13 mouse cellular contexts compared by ENCODE assay signal in genomic region chr13:56352839-56353605, GRCm38 (mm10). TPM values are rescaled to one million over a fixed set of nuclear protein-coding genes. Genes with fewer than 3 reads are reported as not detected.
DNase-seq lines count a peak whose midpoint lies in the region.
"Had no signal": no experiment of that assay in that cellular context is flagged by ENCODE, and none has a peak within 500 bp of the region (broad histone marks: within the 10 kb centered on the region; RNA-seq: fewer than 3 reads in every experiment).

No protein-coding gene starts in this region.

- peaks cover 24% of the 10 kb centered on the region for H3K4me1 ChIP-seq in brown adipose tissue, adult 24 weeks (ENCODE audit: control insufficient read depth, insufficient read depth, insufficient read length, low read length)
- H3K4me1 ChIP-seq: midbrain, embryonic 12.5 days had no signal

- DNase-seq in heart, adult 9 months (ENCODE audit: low spot score in 2 of 2), result peak; percentile 37 to 43
- DNase-seq in heart, postnatal 14 days, result no peak
- peak; percentile 40 to 72 for DNase-seq in kidney, postnatal 25 days
- peak; percentile 84 for DNase-seq in lung, postnatal 36 days
- DNase-seq in cerebellum, adult 9-11 months, result no peak
- no peak for DNase-seq in cerebellum, postnatal 4 days (ENCODE audit: low spot score in 2 of 2)
- DNase-seq in layer of hippocampus, postnatal 14 days (ENCODE audit: low spot score in 2 of 2), result no peak
- DNase-seq: cerebellum, adult 18-20 months; right cerebral cortex, postnatal 14 days had no signal

- H3K27ac ChIP-seq in brown adipose tissue, adult 24 weeks (replicated peaks; ENCODE audit: low read depth, low read length), result peak overlapping the region; percentile 96
- H3K27ac ChIP-seq: midbrain, embryonic 12.5 days; stomach, postnatal 0 days had no signal

- H3K4me3 ChIP-seq in brown adipose tissue, adult 24 weeks (ENCODE audit: insufficient read depth, low read depth, low read length), result no peak overlapping the region
- H3K4me3 ChIP-seq: embryonic facial prominence, embryonic 12.5 days; midbrain, embryonic 12.5 days had no signal

- intact Hi-C loops in heart, postnatal 14 days (cut with DNase I), result no loop called here

RNA-seq across cellular contexts. Expression of gene Cxcl14, which starts 56.7 kb away (rescaled TPM):
- total RNA-seq in heart, postnatal 14 days (2021), result under 1 TPM; 0.27 to 0.57 TPM
- 31.2 and 35.7 TPM in 2 replicates for polyA plus RNA-seq in brown adipose tissue, adult 24 weeks (2012; ENCODE audit: insufficient read depth, insufficient read length, missing spikeins)
- 100 to 1,000 TPM in 1 of 2 experiments, 10 to 100 TPM in 1; 98.6 to 114 TPM for total RNA-seq in layer of hippocampus, postnatal 14 days (2021)

Comparison
In these comparisons a context has a peak if more than half of its experiments do, and no peak if none do; other contexts are left out.
1. DNase-seq: peak in heart, adult 9 months (2 of 2), kidney, postnatal 25 days (2 of 2) and lung, postnatal 36 days (single experiment); none in heart, postnatal 14 days (0 of 2), cerebellum, adult 9-11 months (single experiment), cerebellum, postnatal 4 days (0 of 2) and layer of hippocampus, postnatal 14 days (0 of 2).
2. RNA of gene Cxcl14, which starts 56.7 kb away (total RNA-seq): 98.6 to 114 TPM in layer of hippocampus, postnatal 14 days; 0.27 to 0.57 TPM in heart, postnatal 14 days; every median in the first group is over 10 times any median in the second.